Mouse (Mus musculus) activated CD4-positive, CD25-positive, alpha-beta regulatory T cell, adult 4 months (primary cell): Measurements from ENCODE around the gene Gm36028. TPM values are rescaled to one million over a fixed set of nuclear protein-coding genes. Genes with fewer than 3 reads are reported as not detected.

ENCODE experiments used
- ATAC-seq: one replicate; pipeline ENCODE4 v1.8.0; 2017
- polyA plus RNA-seq, 2 experiments: library from polyadenylated mRNA; unstranded; fragments of 100-300 nt; shearing (Covaris generic); gene quantifications; one replicate each; pipeline ENCODE4 v1.2.1; 2017

Gene Gm36028
- polyA plus RNA-seq: not detected

- no peak for ATAC-seq
These were observed at the start of gene Gm36028 for GRCm38 (mm10) chr16:37861029-37861428. Gene Gm36028 (minus strand): TSS chr16:37861146.

- ATAC-seq: no peak
These were observed 45.5 kb upstream of the Gm36028 start for GRCm38 (mm10) chr16:37906456-37906855.

GRCm38 (mm10) chr16:37901318-37901717 lies 40.4 kb upstream of the Gm36028 start:
- ATAC-seq: no peak

GRCm38 (mm10) chr16:37899357-37899756 lies 38.4 kb upstream of the Gm36028 start:
- ATAC-seq: no peak

GRCm38 (mm10) chr16:37898790-37899189 lies 37.8 kb upstream of the Gm36028 start:
- no peak for ATAC-seq

- ATAC-seq: no peak
These were observed 33.0 kb upstream of the Gm36028 start for GRCm38 (mm10) chr16:37893942-37894341.

GRCm38 (mm10) chr16:37893381-37893780 lies 32.4 kb upstream of the Gm36028 start:
- ATAC-seq: no peak

- ATAC-seq: no peak
These were observed 31.7 kb upstream of the Gm36028 start for GRCm38 (mm10) chr16:37892667-37893066.

GRCm38 (mm10) chr16:37888986-37889385 lies 28.0 kb upstream of the Gm36028 start:
- no peak for ATAC-seq

GRCm38 (mm10) chr16:37881168-37881567 lies 20.2 kb upstream of the Gm36028 start:
- no peak for ATAC-seq

GRCm38 (mm10) chr16:37879750-37880419 lies 18.9 kb upstream of the Gm36028 start:
- ATAC-seq: no peak

- ATAC-seq: no peak
These were observed 18.1 kb upstream of the Gm36028 start for GRCm38 (mm10) chr16:37878951-37879505.

- ATAC-seq: no peak
These were observed 16.5 kb upstream of the Gm36028 start for GRCm38 (mm10) chr16:37877406-37877805.

GRCm38 (mm10) chr16:37874501-37875235 lies 13.7 kb upstream of the Gm36028 start:
- ATAC-seq: no peak

- no peak for ATAC-seq
These were observed 10.3 kb upstream of the Gm36028 start for GRCm38 (mm10) chr16:37871112-37871715.

- no peak for ATAC-seq
These were observed 8.7 kb upstream of the Gm36028 start for GRCm38 (mm10) chr16:37869470-37870231.

- peak; percentile 54 for ATAC-seq
These were observed 7.8 kb upstream of the Gm36028 start for GRCm38 (mm10) chr16:37868506-37869469.

- ATAC-seq: peak; percentile 84
These were observed 7.0 kb upstream of the Gm36028 start, which contains the start of gene Lrrc58 for GRCm38 (mm10) chr16:37867791-37868505. Gene Lrrc58 (plus strand): TSS chr16:37868389.

GRCm38 (mm10) chr16:37865841-37866240 lies 4.9 kb upstream of the Gm36028 start:
- no peak for ATAC-seq

GRCm38 (mm10) chr16:37863876-37864275 lies 2.9 kb upstream of the Gm36028 start:
- no peak for ATAC-seq

- no peak for ATAC-seq
These were observed 733 bp downstream of the Gm36028 start for GRCm38 (mm10) chr16:37860213-37860612.
